Mouse (Mus musculus) CH12F3 (cell line): Measurements from ENCODE around the gene Lrrc28.
"Not testable (repeated sequence)": the region's sequence is repeated elsewhere in the genome, so short reads cannot be mapped to it uniquely, and the experiment has no call there.

Experiments
- in situ Hi-C: fragments of 300-500 bp; cut with MboI; formaldehyde crosslinking; loops from 2 replicates; pipeline ENCODE4 v1.14.3; 2020; ENCODE audit warnings: low sequenced_read_pairs

The Lrrc28 gene

DNA sequence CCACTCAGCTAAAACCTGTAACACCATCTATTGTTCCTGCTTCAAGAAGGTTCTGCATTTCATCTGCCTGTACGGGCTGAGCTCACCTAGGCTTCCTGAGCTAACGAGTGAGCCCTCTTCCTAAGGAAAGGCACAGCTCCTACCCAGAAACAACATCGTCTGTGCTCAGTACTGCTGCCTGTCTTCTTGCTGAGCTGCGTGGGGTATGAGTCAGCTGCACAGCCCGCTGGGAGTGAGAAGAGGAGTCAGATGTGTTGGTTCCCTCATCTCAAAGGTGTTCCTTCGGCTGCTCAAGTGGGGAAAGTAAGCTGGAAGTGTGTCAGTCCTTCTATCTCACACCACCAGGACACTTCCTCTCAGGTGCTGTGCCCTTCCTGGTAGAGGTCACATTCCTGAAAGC lies 101.4 kb downstream of the Lrrc28 start:
- in situ Hi-C loops, result no loop called here

GRCm38 (mm10) chr7:67536588-67537372 lies 108.3 kb downstream of the Lrrc28 start:
- in situ Hi-C loops, result no loop called here

- in situ Hi-C loops, result no loop called here
Observed at GRCm38 (mm10) chr7:67535941-67536340, 109.1 kb downstream of the Lrrc28 start.

GRCm38 (mm10) chr7:67530981-67531380 lies 114.1 kb downstream of the Lrrc28 start:
- in situ Hi-C loops, result no loop called here

- in situ Hi-C loops, result no loop called here
Observed at GRCm38 (mm10) chr7:67529381-67529780, 115.7 kb downstream of the Lrrc28 start.

GRCm38 (mm10) chr7:67528821-67529221 lies 116.2 kb downstream of the Lrrc28 start:
- in situ Hi-C loops, result no loop called here

- in situ Hi-C loops, result no loop called here
Observed at GRCm38 (mm10) chr7:67528063-67528811, 116.8 kb downstream of the Lrrc28 start.

DNA sequence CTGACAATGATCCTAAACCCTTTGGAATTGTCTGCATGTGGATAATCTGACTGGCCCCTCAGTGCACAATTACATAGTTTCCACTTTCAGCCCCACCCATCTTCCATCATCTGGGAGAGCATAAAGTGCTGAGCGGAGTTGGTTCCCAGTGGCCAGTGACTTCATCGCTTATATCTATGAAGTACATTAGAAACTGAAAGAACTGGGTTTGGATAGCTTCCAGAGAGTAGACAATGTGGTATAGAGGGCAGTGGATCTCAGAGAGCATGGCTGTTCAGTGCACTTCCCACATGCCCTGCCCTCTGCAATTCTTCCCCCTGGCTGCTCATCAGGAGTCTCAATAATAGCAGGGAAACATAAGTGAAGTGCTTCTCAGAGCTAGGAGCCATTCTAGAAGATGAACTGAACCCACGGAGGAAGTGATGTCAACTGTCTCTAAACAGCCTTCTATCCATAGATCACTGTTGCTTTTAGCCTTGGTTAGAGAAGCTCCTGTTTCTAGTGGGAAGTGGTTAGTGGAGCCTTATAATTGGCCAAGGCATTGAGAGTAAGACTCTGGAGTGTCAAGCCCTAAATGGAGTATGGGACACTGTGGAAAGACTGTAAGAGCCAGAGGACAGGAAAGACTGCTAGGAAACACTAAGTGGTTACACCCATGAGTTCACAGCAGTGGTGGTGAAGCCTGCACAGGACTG lies 119.0 kb downstream of the Lrrc28 start:
- in situ Hi-C loops, result no loop called here

GRCm38 (mm10) chr7:67524069-67524468 lies 121.0 kb downstream of the Lrrc28 start:
- in situ Hi-C loops, result not testable (repeated sequence)

DNA sequence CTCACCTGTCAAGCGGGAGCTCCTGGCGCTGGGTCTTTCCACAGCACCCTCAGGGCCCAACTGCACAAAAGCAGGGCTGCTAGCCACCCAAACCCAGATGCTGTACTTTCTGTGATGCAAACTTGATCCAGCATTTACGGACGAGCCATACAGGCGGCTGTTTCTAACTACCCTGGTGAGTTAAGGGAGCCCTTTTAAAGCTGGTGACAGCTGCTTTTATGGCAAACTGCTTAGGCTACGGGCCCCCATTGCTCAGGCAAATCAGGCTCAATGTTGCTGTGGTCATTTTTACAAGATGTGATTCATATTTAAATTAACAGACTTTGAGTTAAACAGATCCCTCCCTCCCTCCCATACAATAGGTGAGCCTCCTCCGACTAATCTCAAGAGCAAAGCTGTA lies 121.7 kb downstream of the Lrrc28 start:
- in situ Hi-C loops, result no loop called here

- in situ Hi-C loops, result not testable (repeated sequence)
Observed at GRCm38 (mm10) chr7:67521731-67522130, 123.3 kb downstream of the Lrrc28 start.

DNA sequence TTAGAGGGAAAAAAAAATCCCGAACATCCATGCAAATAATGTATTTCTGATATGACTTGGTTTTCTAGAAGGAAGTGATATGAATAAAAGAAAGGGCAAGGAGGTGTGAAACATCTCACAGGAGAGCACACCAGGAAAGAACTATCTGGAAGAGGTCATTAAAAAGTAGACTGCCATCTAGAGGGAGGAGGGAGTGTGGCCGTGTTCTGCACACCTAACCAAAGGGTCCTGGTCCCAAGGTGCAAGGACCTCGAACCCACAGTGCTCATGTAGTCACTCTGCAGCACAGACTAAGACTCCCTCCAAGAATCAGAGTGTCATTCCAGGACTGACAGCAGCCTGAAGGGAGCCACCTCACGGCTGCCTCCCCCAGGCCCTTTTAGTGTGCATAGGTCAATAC lies 124.1 kb downstream of the Lrrc28 start:
- in situ Hi-C loops, result no loop called here

DNA sequence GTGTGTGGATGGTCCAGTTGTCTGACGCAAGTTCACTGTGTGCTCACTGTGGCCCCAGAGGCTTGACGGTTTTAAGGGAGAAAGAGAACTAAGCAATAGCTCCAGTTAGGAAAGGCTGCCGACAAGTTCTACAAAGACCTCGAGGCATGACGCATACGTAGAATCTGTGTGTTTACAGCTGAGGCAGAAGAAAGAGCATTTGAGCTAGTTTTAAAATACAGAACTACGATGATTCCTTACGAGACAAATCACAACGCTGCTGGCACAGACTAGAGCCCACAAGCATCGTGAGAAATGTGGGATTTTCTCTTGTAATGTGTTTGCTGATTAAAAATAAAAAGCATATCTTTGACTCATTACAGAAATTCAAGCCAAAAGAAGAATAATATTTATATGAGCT lies 125.1 kb downstream of the Lrrc28 start:
- in situ Hi-C loops, result no loop called here

DNA sequence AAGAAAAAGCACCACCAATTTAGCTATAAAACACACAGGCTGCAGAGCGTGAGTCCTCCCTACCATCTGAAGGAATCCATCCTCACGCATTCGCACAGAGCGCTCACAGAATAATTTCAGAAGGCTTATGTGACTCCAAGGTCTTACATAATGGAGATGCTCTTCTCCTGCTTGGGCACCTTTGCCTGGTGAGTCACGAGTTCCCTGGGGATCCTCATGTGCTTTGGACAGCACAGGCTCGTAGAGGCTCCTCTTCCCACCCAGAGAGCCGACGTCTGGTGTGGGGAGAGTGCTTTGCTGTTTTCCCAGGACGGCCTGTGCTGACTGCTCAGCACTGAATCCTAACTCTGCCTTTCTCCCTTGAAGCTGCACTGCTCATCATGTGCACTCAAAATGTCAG lies 129.4 kb downstream of the Lrrc28 start:
- in situ Hi-C loops, result no loop called here

DNA sequence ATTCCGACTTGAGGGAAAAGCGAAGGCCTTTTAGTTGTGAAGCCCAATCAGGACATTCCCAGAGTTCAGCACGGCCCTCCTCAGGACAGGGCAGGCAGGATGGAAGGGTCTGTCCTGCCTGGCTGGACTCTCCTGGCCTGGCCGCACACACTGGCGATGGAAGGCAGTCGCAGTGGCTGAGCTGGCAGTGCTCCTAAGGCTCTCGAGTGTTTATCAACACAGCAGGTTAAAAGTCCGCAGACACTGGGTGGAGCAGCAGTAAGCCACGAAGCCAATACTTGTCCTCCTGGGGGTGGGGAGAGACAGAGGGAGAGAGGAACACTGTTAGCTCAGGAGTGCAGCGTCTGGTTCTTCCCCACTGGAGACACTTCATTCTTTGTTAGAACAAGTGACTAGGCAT lies 130.2 kb downstream of the Lrrc28 start:
- in situ Hi-C loops, result no loop called here

DNA sequence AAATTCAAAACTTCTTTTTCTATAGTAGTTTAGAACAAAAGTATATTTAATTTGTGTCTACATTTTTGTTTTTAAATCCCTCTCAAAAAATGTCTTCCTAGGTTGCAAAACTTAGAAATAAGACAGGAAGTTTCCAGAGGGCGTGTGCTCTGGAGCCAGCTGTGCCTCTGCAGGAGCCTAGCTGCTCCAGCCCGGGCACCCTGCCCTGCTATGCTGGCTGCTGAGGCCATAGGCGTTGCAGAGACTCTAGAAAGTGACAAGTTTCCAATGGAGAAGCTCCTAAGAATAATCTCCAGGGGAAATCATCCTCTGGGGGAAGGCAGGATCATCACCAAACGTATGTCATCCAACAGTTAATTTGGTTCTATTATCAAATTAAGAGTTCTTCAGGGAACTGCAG lies 130.7 kb downstream of the Lrrc28 start:
- in situ Hi-C loops, result no loop called here

DNA sequence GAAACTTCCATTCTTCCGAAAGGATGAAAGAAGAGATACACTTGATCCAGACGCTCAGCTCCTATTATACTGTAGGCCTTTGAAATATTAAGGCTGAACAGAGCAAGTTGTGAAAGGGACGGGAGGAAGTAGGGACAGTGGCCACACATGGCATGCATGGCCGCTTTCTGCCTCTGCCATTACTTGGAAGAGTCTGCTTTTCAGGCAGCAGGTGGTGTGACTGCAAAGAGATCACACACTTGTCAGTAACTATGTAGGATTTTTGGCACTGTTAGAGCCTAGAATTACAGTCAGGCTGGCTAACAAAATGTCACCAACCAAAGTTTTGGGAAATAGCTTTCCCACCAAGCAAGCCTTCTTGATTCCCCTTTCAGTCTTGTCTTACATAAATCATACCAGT lies 131.4 kb downstream of the Lrrc28 start:
- in situ Hi-C loops, result no loop called here

GRCm38 (mm10) chr7:67511606-67512005 lies 133.5 kb downstream of the Lrrc28 start:
- in situ Hi-C loops, result no loop called here

- in situ Hi-C loops, result no loop called here
Observed at GRCm38 (mm10) chr7:67503281-67504010, 141.6 kb downstream of the Lrrc28 start.

DNA sequence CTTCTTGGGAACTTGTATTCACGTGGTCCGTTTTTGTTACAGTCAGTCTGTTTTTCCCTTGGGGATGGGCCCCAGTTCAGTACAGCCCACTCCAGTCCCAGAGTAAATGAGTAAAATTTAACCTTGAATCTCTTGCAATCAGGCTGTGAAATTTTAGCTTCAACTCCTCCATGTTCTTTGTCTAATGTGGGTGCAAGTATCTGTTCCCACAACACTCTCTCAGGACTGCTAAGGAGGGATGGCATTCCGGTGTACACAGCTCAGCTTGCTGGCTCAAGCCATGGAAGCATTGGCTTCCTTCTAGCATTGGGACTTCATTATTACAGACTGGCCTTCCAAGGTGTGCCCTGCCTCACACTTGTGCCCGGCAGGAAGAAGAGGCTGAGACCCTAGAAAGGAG lies 142.4 kb downstream of the Lrrc28 start:
- in situ Hi-C loops, result no loop called here

DNA sequence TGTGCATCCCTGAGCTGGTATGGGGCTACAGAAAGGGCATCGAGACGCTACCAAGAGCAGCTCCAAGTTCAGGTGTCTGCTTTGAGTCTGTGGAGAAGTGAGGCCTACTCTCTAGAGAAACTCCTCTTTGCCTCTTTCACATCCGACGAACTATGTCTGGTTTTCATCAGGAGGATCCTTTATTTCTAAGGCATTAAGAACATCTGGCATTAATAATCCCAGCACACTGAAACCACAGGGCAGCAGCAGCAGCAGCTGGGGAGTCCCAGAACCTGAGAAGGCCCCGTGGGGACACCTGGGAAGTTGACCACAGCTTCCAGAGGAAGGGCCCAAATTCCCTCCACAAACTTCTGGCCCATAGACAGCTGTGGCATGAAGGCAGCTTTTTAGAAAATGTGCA lies 144.2 kb downstream of the Lrrc28 start:
- in situ Hi-C loops, result no loop called here
